Mouse (Mus musculus): ENCODE measurements around the gene Trrap. TPM values are rescaled to one million over a fixed set of nuclear protein-coding genes. Genes with fewer than 3 reads are reported as not detected.

Gene Trrap
- total RNA-seq, 4 experiments from 2014 or later = 136 to 161 (median 156) TPM

Small RNA genes within 50 kb of the gene (microRNA-seq; reads per million reads assigned to microRNA genes)
- gene Mir7039 = 0.42 to 1.5 reads per million in 2 experiments

Other genes starting within 250 kb of the Trrap start
- 10 to 100 TPM; 44.2 to 70.5 (median 65.1) TPM for gene Nptx2, start 221.8 kb upstream of the Trrap start, total RNA-seq (2022)
- 100 to 1,000 TPM; 187 to 205 (median 196) TPM for gene Tmem130, start 5.9 kb upstream of the Trrap start, total RNA-seq (2022)
- gene Smurf1, start 198.1 kb downstream of the Trrap start, total RNA-seq (2022) = 10 to 100 TPM; 32.4 to 38.4 (median 37.2) TPM

All from left cerebral cortex, adult 8-10 months (tissue).